Mouse (Mus musculus) olfactory bulb, adult 2 months (tissue): ENCODE data around the gene Inpp5b.

ENCODE experiments used
- CTCF ChIP-seq: fragments of 200-500 bp; IDR thresholded peaks from 2 replicates; pipeline ENCODE4 v1.5.1; 2012; ENCODE audit warnings: low read depth, mild to moderate bottlenecking, low read length, moderate library complexity; ENCODE audit not compliant: insufficient read depth
- POLR2A ChIP-seq: fragments of 200-500 bp; IDR thresholded peaks from 2 replicates; pipeline ENCODE4 v1.6.1; 2012; ENCODE audit warnings: mild to moderate bottlenecking, low read depth, low read length, moderate library complexity; ENCODE audit not compliant: insufficient read depth

DNA sequence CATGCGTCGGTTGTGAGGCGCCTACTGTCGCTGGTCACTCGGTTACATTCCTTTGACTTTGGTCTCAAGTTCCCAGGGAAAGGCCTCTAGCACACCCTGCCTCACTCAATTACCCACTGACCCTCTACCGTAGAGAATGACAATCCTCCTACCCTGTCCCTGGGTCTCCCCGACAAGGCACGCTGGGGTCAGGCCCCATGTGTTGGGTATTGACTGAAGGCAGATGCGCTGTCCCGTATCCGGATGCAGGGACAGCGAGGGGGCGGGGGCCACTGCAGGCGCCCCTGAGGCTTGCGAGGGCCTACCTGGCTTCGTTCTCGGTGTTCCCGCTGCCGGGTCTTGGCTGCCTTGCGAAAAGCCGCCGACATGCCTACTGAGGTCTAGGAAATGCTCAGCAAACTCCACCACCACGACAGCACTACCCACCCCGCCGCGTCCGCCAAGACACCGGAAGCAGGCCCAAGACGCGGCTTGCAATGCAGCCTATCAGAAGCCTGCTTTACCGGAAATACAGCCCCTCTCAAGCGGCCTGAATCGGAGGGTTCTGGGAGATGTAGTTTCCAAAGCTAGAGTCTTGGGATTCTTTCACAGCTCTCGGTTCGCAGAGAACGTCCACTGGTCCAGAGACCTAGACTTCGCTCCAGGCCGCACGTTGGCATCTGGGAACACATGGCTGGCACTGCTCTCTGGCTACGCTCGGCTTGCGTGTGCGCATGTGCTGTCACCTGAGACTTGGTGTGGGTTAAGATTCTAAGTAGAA is 48.3 kb upstream of the Inpp5b start, which contains the start of gene Utp11:
- TF ChIP-seq CTCF (no peak), POLR2A (peak; percentile 61; the same call in 1 of the 2 replicates)
